Mouse (Mus musculus) embryonic facial prominence, embryonic 13.5 days (tissue): ENCODE data around the gene Rcbtb2. TPM values are rescaled to one million over a fixed set of nuclear protein-coding genes. Genes with fewer than 3 reads are reported as not detected.
"Not testable (repeated sequence)": the region's sequence is repeated elsewhere in the genome, so short reads cannot be mapped to it uniquely, and the experiment has no call there.

Source experiments
- ATAC-seq: fragments of 200-750 bp; cut with Nextera tagmentation; 2 replicates; pipeline ENCODE4 v1.8.0; 2017; ENCODE audit warnings: low read depth; ENCODE audit not compliant: insufficient number of reproducible peaks, insufficient read depth, low FRiP score, low TSS enrichment
- H3K27ac ChIP-seq: fragments of 300-500 bp; sonication (generic); 2 replicates; pipeline ENCODE4 v1.5.1; 2015; ENCODE audit warnings: moderate library complexity, mild to moderate bottlenecking, inconsistent platforms
- H3K27me3 ChIP-seq: fragments of 300-500 bp; sonication (generic); 2 replicates; pipeline ENCODE4 v1.6.1; 2015; ENCODE audit warnings: mild to moderate bottlenecking, inconsistent platforms
- H3K36me3 ChIP-seq: fragments of 300-500 bp; sonication (generic); 2 replicates; pipeline ENCODE4 v1.6.1; 2015; ENCODE audit warnings: mild to moderate bottlenecking, inconsistent platforms
- H3K4me1 ChIP-seq: fragments of 300-500 bp; sonication (generic); 2 replicates; pipeline ENCODE4 v1.6.1; 2015; ENCODE audit warnings: inconsistent platforms
- H3K4me2 ChIP-seq: fragments of 300-500 bp; sonication (generic); 2 replicates; pipeline ENCODE4 v1.6.1; 2015; ENCODE audit warnings: moderate library complexity, mild to moderate bottlenecking, inconsistent platforms
- H3K4me3 ChIP-seq: fragments of 300-500 bp; sonication (generic); 2 replicates; pipeline ENCODE4 v1.5.1; 2015; ENCODE audit warnings: mild to moderate bottlenecking, inconsistent platforms
- H3K9ac ChIP-seq: fragments of 300-500 bp; sonication (generic); 2 replicates; pipeline ENCODE4 v1.6.1; 2015; ENCODE audit warnings: mild to moderate bottlenecking, inconsistent platforms
- H3K9me3 ChIP-seq: fragments of 300-500 bp; sonication (generic); 2 replicates; pipeline ENCODE4 v1.6.1; 2016; ENCODE audit warnings: inconsistent platforms
- WGBS: fragments of 180-500 bp; shearing (Covaris S2); methylation state at CpG from one replicate; pipeline ENCODE4 v1.1.7; 2015; ENCODE audit warnings: mixed read lengths; 5-methylcytosine and 5-hydroxymethylcytosine counted together
- polyA plus RNA-seq: library from polyadenylated mRNA; unstranded; fragments of >200 nt; fragmentation: Nextera tagmentation; extraction: Ambion mirVana; gene quantifications from 2 replicates; pipeline ENCODE4 v1.2.1, GENCODE M21; 2015

Rcbtb2 gene
- polyA plus RNA-seq, 1 experiment from 2014 or later = 122 TPM

- Histone ChIP-seq H3K9me3 (no peaks in the 10 kb centered on the region), H3K9ac (no peak overlapping the region), H3K4me3 (no peak overlapping the region), H3K27me3 (0 out of 2 replicates have a peak, but pooled peaks cover 3% of the 10 kb centered on the region), H3K4me1 (peaks cover 6% of the 10 kb centered on the region), H3K36me3 (no peaks in the 10 kb centered on the region), H3K27ac (no peak overlapping the region), H3K4me2 (no peak overlapping the region)
- WGBS = 76% methylated on average over 11 of the region's 11 CpGs
- ATAC-seq = no peak
Measured at GRCm38 (mm10) chr14:73105407-73106185, 17.2 kb upstream of the Rcbtb2 start.

- Histone ChIP-seq H3K4me1 (peaks cover 6% of the 10 kb centered on the region), H3K9me3 (no peaks in the 10 kb centered on the region), H3K4me2 (peak overlapping the region; percentile 32), H3K27me3 (no peaks in the 10 kb centered on the region), H3K9ac (no peak overlapping the region), H3K4me3 (no peak overlapping the region), H3K36me3 (no peaks in the 10 kb centered on the region), H3K27ac (no peak overlapping the region)
- ATAC-seq = no peak
- 23% methylated on average over 8 of the region's 8 CpGs for WGBS
Measured at GRCm38 (mm10) chr14:73106234-73106711, 16.6 kb upstream of the Rcbtb2 start.

DNA sequence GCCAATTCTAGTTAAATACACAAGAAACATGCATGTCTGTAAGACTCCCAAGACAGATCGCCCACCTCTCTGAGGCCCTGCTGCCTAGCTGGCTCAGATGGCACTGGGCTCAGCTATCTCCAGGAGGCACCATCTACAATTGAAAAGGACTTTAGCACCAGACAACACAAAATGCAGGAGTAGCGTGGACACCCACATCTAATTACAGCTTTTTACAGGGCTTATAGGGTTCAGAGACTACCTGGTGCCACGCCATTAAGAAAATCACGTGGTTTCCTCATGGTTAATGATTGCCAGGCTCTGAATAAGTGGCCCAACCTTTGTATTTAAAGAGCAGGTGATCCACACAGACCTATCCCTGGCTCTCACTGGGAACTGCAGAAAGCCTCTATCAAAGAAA is 15.9 kb upstream of the Rcbtb2 start:
- H3K27me3 ChIP-seq = no peaks in the 10 kb centered on the region
- H3K9ac ChIP-seq = no peak overlapping the region
- H3K9me3 ChIP-seq = no peaks in the 10 kb centered on the region
- H3K4me2 ChIP-seq = peak overlapping the region; percentile 32
- H3K36me3 ChIP-seq = no peaks in the 10 kb centered on the region
- H3K4me1 ChIP-seq = peaks cover 6% of the 10 kb centered on the region
- 42% methylated on average over 4 of the region's 4 CpGs for WGBS
- no peak overlapping the region for H3K4me3 ChIP-seq
- ATAC-seq = no peak; the same call in 1 of the 2 replicates
- H3K27ac ChIP-seq = no peak overlapping the region; the same call in 1 of the 2 replicates

DNA sequence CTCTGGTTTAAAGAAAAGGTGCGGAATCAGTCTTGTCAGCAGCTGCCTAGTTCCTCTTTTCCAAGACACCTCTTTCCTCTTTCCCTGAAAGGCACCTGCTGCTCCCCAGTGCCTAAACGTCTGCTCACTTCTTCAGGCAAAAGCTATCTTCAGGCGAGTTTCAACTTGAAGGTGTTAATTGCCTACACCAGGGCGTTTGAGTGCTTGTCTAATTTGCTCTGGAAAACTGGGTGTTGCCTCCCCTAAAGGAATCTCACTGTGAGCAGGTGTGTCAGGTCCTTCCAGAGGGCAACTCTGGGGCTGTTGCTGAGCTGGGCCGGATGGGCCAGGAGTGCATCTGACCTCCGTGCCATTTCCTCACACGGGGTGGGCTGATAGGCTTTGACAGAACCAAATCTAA is 15.5 kb upstream of the Rcbtb2 start:
- peak overlapping the region; percentile 32; the same call in 1 of the 2 replicates for H3K4me2 ChIP-seq
- 59% methylated on average over 7 of the region's 7 CpGs for WGBS
- H3K9me3 ChIP-seq = no peaks in the 10 kb centered on the region
- H3K36me3 ChIP-seq = no peaks in the 10 kb centered on the region
- H3K9ac ChIP-seq = no peak overlapping the region
- peaks cover 6% of the 10 kb centered on the region for H3K4me1 ChIP-seq
- no peak for ATAC-seq
- H3K27ac ChIP-seq = no peak overlapping the region; the same call in 1 of the 2 replicates
- H3K4me3 ChIP-seq = no peak overlapping the region
- H3K27me3 ChIP-seq = no peaks in the 10 kb centered on the region

DNA sequence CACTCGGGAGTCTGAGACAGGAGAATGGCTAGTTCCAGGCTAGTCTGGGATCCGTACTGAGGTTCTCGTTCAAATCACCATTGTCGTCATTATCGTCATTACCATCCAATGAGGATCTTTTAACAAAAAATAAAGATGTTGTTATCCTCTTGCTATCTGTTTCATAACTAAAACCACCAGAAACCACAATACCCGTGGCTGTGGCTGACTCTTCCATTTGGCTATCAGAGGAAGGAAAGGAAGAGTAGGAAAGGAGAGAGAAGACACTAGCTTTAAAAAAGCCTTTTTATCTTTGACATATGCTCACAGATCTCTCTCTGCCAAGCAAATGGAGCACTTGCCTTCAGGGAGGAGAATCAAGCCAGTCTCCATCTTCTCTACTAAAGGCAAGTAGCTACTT is 14.9 kb upstream of the Rcbtb2 start:
- H3K9me3 ChIP-seq = no peaks in the 10 kb centered on the region
- no peaks in the 10 kb centered on the region for H3K36me3 ChIP-seq
- WGBS = 86% methylated on average over 6 of the region's 6 CpGs
- H3K4me3 ChIP-seq = no peak overlapping the region
- no peak overlapping the region for H3K4me2 ChIP-seq
- ATAC-seq = no peak
- peaks cover 6% of the 10 kb centered on the region for H3K4me1 ChIP-seq
- no peak overlapping the region for H3K9ac ChIP-seq
- H3K27ac ChIP-seq = no peak overlapping the region
- no peaks in the 10 kb centered on the region for H3K27me3 ChIP-seq

GRCm38 (mm10) chr14:73110682-73111081 is 12.2 kb upstream of the Rcbtb2 start:
- Histone ChIP-seq H3K36me3 (no peaks in the 10 kb centered on the region), H3K9ac (no peak overlapping the region), H3K4me3 (no peak overlapping the region), H3K27me3 (no peaks in the 10 kb centered on the region), H3K9me3 (no peaks in the 10 kb centered on the region), H3K4me2 (no peak overlapping the region), H3K27ac (no peak overlapping the region), H3K4me1 (peaks cover 6% of the 10 kb centered on the region)
- ATAC-seq = no peak
- WGBS = 63% methylated on average over 3 of the region's 3 CpGs

- Histone ChIP-seq H3K4me2 (no peak overlapping the region), H3K36me3 (no peaks in the 10 kb centered on the region), H3K27ac (no peak overlapping the region), H3K4me3 (no peak overlapping the region), H3K9ac (no peak overlapping the region), H3K27me3 (no peaks in the 10 kb centered on the region), H3K9me3 (no peaks in the 10 kb centered on the region), H3K4me1 (peaks cover 8% of the 10 kb centered on the region)
- WGBS = 58% methylated on average over 1 of the region's 1 CpGs
- no peak for ATAC-seq
Measured at GRCm38 (mm10) chr14:73111091-73111490, 11.7 kb upstream of the Rcbtb2 start.

DNA sequence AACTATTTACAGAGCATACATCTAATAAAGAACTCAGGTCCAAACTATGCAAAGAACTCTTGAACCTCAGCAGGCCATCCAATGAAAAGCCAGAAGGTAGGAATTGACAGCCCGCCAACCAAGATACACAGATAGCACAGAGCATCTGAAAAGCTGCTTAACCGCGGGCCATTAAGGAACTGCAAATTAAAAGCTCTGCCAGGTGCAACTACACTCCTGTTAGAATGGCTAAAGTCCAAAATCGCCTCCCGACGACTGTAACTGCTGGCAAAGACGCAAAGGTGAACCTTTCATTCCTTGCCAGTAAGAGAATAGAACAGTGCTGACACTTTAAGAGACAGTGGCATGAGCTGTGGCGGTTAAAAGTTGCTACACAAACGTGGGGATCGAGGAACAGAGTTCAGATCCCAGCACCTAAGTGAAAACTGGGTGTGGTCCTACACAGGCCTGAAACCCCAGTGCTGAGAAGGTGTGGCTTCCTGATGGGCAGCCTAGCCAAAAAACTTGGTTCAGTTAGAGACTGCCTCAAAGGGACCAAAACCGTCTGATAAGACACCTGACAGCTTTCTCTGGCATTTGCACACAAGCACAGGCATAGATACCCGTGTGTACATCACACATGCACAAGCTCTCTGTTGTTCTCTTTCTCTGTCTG is 10.5 kb upstream of the Rcbtb2 start:
- no peak overlapping the region for H3K9ac ChIP-seq
- no peaks in the 10 kb centered on the region for H3K9me3 ChIP-seq
- no peaks in the 10 kb centered on the region for H3K27me3 ChIP-seq
- no peak for ATAC-seq
- H3K36me3 ChIP-seq = no peaks in the 10 kb centered on the region
- no peak overlapping the region for H3K4me3 ChIP-seq
- no peak overlapping the region for H3K4me2 ChIP-seq
- 63% methylated on average over 12 of the region's 12 CpGs for WGBS
- H3K4me1 ChIP-seq = peaks cover 14% of the 10 kb centered on the region
- H3K27ac ChIP-seq = no peak overlapping the region

- 95% methylated on average over 3 of the region's 3 CpGs for WGBS
Measured at GRCm38 (mm10) chr14:73114952-73115351, 7.9 kb upstream of the Rcbtb2 start.

DNA sequence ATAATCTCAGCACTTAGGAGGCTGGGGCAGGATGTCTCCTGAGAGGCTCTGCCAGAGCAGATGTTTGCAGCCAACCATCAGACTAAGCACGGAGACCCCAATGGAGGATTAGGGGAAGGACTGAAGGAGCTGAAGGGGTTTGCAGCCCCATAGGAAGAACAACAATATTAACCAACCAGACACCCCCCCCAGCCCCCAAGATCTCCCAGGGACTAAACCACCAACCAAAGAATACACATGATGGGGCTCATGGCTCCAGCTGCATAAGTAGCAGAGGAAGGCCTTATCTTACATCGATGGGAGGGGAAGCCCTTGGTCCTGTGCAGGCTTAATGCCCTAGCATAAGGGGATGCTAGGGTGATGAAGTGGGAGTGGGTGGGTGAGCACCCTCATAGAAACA is 6.5 kb upstream of the Rcbtb2 start:
- ATAC-seq = no peak
- Histone ChIP-seq H3K36me3 (no peaks in the 10 kb centered on the region), H3K27ac (peak overlapping the region; percentile 62), H3K9me3 (no peaks in the 10 kb centered on the region), H3K27me3 (no peaks in the 10 kb centered on the region), H3K4me2 (peak overlapping the region; percentile 52; the same call in 1 of the 2 replicates), H3K4me1 (peaks cover 37% of the 10 kb centered on the region), H3K4me3 (no peak overlapping the region), H3K9ac (no peak overlapping the region)
- WGBS = 59% methylated on average over 2 of the region's 2 CpGs

More at GRCm38 (mm10) chr14:73114952-73115351, 7.9 kb upstream of the Rcbtb2 start:
- H3K4me2 ChIP-seq, ATAC-seq, H3K9me3 ChIP-seq, H3K27ac ChIP-seq, H3K36me3 ChIP-seq, H3K27me3 ChIP-seq, H3K4me3 ChIP-seq, H3K9ac ChIP-seq: not testable (repeated sequence)
- peaks cover 31% of the 10 kb centered on the region for H3K4me1 ChIP-seq

GRCm38 (mm10) chr14:73116938-73117337 is 5.9 kb upstream of the Rcbtb2 start:
- ATAC-seq = no peak
- peak overlapping the region; percentile 14 for H3K4me3 ChIP-seq
- H3K36me3 ChIP-seq = no peaks in the 10 kb centered on the region
- H3K9ac ChIP-seq = no peak overlapping the region
- H3K27ac ChIP-seq = peak overlapping the region; percentile 62
- WGBS = 18% methylated on average over 9 of the region's 9 CpGs
- H3K9me3 ChIP-seq = no peaks in the 10 kb centered on the region
- peak overlapping the region; percentile 52 for H3K4me2 ChIP-seq
- peaks cover 37% of the 10 kb centered on the region for H3K4me1 ChIP-seq
- no peaks in the 10 kb centered on the region for H3K27me3 ChIP-seq
